14 mouse cellular contexts compared by ENCODE assay signal in genomic region chr9:32005348-32005747, GRCm38 (mm10).
"Had no signal": no experiment of that assay in that cellular context is flagged by ENCODE, and none has a peak within 500 bp of the region (broad histone marks: within the 10 kb centered on the region; RNA-seq: fewer than 3 reads in every experiment).

No protein-coding gene starts in this region.

- H3K4me2 ChIP-seq: limb, embryonic 12.5 days; lung, embryonic 15.5 days; midbrain, embryonic 13.5 days; neural tube, embryonic 15.5 days had no signal

- H3K9ac ChIP-seq: limb, embryonic 12.5 days; liver, embryonic 14.5 days; lung, embryonic 15.5 days; midbrain, embryonic 13.5 days; neural tube, embryonic 15.5 days had no signal

- H3K9me3 ChIP-seq: limb, embryonic 12.5 days; lung, embryonic 15.5 days; megakaryocyte, embryonic 14.5 days; midbrain, embryonic 13.5 days; neural tube, embryonic 15.5 days had no signal

- H3K4me3 ChIP-seq: layer of hippocampus, adult 2 months; limb, embryonic 12.5 days; lung, embryonic 15.5 days; megakaryocyte, embryonic 14.5 days; midbrain, embryonic 13.5 days; neural tube, embryonic 15.5 days had no signal

- H3K27me3 ChIP-seq: limb, embryonic 12.5 days; lung, embryonic 15.5 days; megakaryocyte, embryonic 14.5 days; midbrain, embryonic 13.5 days; neural tube, embryonic 15.5 days had no signal

- H3K4me1 ChIP-seq: limb, embryonic 12.5 days; lung, embryonic 15.5 days; megakaryocyte, embryonic 14.5 days; midbrain, embryonic 13.5 days; neural tube, embryonic 15.5 days had no signal

- H3K27ac ChIP-seq: layer of hippocampus, adult 2 months; limb, embryonic 12.5 days; liver, embryonic 14.5 days; lung, embryonic 15.5 days; macrophage; midbrain, embryonic 13.5 days; neural tube, embryonic 15.5 days had no signal

- H3K36me3 ChIP-seq: limb, embryonic 12.5 days; lung, embryonic 15.5 days; midbrain, embryonic 13.5 days; neural tube, embryonic 15.5 days had no signal

- ATAC-seq: midbrain, embryonic 13.5 days had no signal

- DNase-seq: kidney, postnatal 10 days; kidney, postnatal 4 days; lung, postnatal 14 days; right cerebral cortex, adult 18-20 months; thymus, adult 18-20 months; thymus, postnatal 14 days had no signal
